Mouse (Mus musculus): ENCODE results near the gene Drc1.

Gene Drc1

DNA sequence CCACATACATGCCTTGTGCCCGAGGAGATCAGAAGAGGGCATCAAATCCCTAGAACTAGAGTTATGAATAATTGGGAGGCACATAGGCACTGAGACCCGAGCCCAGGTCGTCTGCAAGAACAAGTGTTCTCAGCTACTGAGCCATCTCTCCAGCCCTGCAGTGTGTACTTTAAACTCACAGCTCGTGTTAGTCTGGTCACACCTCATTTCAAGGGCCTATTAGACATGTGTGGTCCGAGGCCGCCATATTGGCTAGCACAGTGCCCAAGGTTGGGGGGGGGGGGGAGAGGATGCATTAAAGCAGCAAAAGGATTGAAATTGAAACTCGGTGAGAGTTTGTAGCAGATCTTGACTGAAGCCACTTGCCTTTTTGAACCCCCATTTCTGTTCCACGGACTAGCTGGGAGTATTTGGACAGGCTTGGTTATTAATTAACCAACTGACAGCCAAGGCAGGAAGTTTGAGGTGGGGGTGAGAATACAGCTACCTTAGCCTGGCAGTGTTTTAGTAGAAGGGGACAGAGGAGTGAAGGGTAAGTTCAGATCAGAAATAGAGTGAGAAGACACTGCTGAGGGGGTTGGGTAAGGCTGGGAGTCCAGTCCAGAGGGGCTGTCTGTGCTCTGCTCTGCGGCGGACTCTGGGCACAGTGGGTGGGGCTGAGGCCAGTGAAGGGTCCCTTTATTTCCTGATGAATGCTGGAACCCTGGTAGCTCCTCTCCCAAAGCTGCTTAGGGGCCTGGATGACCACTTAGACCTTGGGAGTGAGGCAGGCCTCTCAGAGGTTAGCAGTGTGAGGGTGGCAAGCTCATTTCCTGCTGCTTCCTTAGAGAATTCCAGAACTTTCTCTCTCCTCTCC lies 5.0 kb downstream of the Drc1 start:
- DNase-seq (ENCODE audit: inconsistent age in 2 of 2, low spot score in 1 of 2), result no peak

DNA sequence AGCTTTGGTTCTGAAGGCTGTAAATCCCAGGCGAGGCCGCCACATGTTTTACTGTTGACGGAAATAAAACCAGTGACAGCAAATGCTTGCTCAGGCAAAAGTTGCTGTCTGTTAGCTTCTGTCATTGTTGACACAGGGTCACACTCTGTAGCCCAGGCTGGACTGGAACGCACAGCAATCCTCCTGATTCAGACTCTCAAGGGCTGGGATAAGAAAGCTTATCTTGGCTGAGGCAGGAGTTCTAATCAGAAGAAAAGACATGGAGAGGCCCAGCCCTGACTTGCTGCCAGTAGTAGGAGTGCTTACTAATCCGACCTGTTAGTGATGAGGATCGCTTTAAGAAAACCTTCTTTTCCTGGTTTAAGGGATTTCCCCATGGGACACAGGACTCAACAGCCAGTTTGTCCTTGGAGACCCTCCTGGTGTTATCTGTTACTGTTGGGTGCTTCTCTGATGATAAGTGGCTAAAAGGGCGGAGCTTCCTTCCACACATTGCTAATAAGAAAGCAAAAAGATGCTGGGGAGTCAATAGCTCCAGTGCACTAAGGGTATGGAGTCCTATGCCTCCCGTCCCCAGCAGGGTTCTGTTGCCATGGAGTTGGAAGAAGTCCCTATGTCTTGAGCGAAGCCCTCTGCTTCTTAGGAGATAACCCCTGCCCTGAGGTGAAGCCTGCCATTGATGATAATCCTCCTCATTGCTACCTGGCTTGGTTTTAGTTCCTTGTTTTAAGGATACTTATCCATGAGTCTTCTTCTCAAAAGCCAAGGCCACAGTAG lies 6.1 kb downstream of the Drc1 start:
- no peak for DNase-seq (ENCODE audit: inconsistent age in 2 of 2, low spot score in 1 of 2)

GRCm38 (mm10) chr5:30340815-30341214 lies 59.6 kb downstream of the Drc1 start:
- no peak for DNase-seq (ENCODE audit: inconsistent age in 2 of 2, low spot score in 1 of 2)

GRCm38 (mm10) chr5:30341601-30342365 lies 60.6 kb downstream of the Drc1 start:
- no peak for DNase-seq (ENCODE audit: inconsistent age in 2 of 2, low spot score in 1 of 2)

GRCm38 (mm10) chr5:30342601-30343015 lies 61.4 kb downstream of the Drc1 start:
- DNase-seq (ENCODE audit: inconsistent age in 2 of 2, low spot score in 1 of 2), result no peak

- peak; percentile 52 to 85 for DNase-seq (ENCODE audit: inconsistent age in 2 of 2, low spot score in 1 of 2)
Measured at GRCm38 (mm10) chr5:30343107-30343506, 61.9 kb downstream of the Drc1 start.

- no peak for DNase-seq (ENCODE audit: inconsistent age in 2 of 2, low spot score in 1 of 2)
Measured at GRCm38 (mm10) chr5:30343886-30344285, 62.7 kb downstream of the Drc1 start.

DNA sequence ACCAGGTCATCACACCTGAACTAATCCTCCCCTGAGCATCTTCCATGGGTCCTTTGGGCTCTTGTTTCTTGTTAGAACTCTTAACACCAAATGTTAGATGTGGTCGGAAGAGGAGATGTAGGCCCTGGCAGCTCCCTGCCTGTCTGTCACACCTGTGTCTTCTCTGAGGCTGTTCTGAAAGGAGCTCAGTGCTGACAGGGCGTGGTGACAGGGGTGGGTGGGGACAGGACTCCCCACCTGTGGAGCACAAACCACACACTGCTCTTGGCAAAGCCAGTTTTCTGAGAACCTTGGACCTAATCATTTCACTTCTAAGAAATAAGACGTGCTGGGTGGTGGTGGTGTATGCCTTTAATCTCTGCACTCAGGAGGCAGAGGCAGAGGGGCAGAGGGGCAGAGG lies 72.4 kb downstream of the Drc1 start:
- DNase-seq (ENCODE audit: inconsistent age in 2 of 2, low spot score in 1 of 2), result no peak

- DNase-seq (ENCODE audit: inconsistent age in 2 of 2, low spot score in 1 of 2), result no peak
Measured at GRCm38 (mm10) chr5:30355114-30355513, 73.9 kb downstream of the Drc1 start.

- peak; percentile 37 to 77 for DNase-seq (ENCODE audit: inconsistent age in 2 of 2, low spot score in 1 of 2)
Measured at GRCm38 (mm10) chr5:30355559-30356159, 74.5 kb downstream of the Drc1 start.

DNA sequence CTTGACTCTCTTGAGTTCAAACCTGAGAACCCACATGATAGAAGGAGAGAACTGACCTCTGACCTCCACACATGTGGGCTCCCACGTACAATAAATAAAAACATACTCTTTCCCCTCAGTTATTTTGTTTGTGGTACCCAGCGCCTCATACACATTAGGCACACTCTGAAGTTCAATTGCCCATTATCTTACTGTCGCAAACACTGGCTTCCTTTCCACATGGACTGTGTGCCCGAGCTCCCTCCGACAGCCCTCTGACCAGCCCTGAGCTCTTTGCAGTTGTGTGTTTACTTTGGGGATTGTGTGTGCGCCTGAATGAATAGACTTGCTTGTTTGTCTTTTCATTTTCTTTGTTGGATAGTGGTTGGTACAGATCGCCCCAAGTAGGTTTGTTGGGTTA lies 75.5 kb downstream of the Drc1 start:
- no peak for DNase-seq (ENCODE audit: inconsistent age in 2 of 2, low spot score in 1 of 2)

DNA sequence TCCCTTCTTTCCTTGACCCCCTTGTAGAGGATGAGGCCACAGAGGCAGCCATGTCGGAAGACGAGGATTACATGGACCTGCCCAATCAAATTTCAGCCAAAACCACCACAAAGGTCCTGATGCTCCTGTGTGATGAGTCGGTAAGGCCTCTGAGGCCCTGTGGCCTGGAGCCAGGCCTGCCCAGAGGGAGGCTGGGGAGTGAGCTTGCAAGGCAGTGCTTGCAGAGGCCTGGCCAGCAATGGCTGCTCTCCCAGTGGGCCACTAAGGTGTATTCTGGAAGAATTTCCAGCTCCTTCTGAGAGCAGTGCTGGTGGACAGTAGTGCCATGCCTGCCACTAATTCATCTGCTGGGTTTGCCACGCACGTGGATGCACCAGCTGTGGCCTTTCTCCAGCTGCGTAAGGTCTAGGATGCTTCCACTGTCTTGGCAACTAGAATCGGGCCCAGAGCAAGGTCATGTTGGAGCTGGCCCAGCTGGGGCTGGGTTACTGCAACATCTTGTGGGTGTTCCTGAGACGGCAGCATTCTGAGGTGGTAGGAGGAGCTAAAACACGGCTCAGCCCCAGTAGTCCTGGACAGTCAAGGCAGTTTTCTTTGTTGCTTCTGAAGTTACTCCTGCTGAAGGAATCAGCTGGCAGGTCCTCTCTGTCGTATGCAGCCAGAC lies 77.4 kb downstream of the Drc1 start:
- peak; percentile 29 to 80 for DNase-seq (ENCODE audit: inconsistent age in 2 of 2, low spot score in 1 of 2)

- DNase-seq (ENCODE audit: inconsistent age in 2 of 2, low spot score in 1 of 2), result no peak
Measured at GRCm38 (mm10) chr5:30367405-30367804, 86.2 kb downstream of the Drc1 start.

- DNase-seq (ENCODE audit: inconsistent age in 2 of 2, low spot score in 1 of 2), result peak; percentile 7 to 58
Measured at GRCm38 (mm10) chr5:30369426-30369825, 88.2 kb downstream of the Drc1 start.

- DNase-seq (ENCODE audit: inconsistent age in 2 of 2, low spot score in 1 of 2), result no peak
Measured at GRCm38 (mm10) chr5:30382876-30383275, 101.7 kb downstream of the Drc1 start.

- no peak for DNase-seq (ENCODE audit: inconsistent age in 2 of 2, low spot score in 1 of 2)
Measured at GRCm38 (mm10) chr5:30387726-30388125, 106.5 kb downstream of the Drc1 start.

DNA sequence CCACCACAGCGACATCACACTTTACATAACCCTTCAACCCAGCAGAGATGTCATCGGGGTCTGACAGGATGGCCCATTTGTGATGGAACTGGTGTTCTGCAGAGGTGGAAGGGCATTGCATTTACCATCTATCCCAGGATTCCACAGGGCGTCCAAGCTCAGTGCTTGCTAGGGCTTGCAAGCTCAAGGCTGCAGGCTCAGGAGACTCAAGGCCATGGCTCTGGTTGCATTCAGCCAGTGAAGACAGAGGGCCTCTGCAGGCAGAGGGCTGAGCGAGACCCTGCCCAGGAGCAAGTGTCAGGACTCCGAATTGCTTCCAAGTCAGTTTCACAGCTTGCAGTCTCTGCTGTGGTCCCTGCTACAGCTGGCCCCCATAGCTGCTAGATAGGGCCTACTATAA lies 108.6 kb downstream of the Drc1 start:
- peak; percentile 41 to 71 for DNase-seq (ENCODE audit: inconsistent age in 2 of 2, low spot score in 1 of 2)

GRCm38 (mm10) chr5:30391473-30391872 lies 110.3 kb downstream of the Drc1 start:
- peak; percentile 64 to 91 for DNase-seq (ENCODE audit: inconsistent age in 2 of 2, low spot score in 1 of 2)

- no peak for DNase-seq (ENCODE audit: inconsistent age in 2 of 2, low spot score in 1 of 2)
Measured at GRCm38 (mm10) chr5:30400521-30400920, 119.3 kb downstream of the Drc1 start.

DNA sequence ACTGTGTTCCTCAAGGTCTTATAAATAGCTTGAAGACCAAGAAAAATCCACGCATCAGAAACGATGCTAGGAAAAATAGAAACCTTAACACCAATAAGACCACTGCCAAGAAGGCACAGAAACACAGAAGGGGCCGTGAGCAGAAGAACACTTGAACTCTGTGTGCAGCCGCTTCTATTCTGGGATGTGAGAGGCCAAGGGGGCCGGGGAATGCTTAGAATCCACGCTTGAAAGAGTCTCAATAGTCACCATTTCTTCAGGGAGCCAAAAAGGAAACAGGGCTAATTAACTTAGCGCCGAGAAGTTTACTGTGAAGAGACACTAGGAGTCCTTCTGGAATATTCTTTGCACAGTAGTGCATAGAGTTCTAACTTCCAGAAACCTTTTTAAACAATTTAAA lies 120.0 kb downstream of the Drc1 start:
- DNase-seq (ENCODE audit: inconsistent age in 2 of 2, low spot score in 1 of 2), result no peak
